Mouse (Mus musculus) bone marrow macrophage, adult 2 months (primary cell): ENCODE measurements at regions not wholly inside any gene's neighbourhood (a gene's known extent, or its start where the extent isn't known, plus 50 kb on each side); places are given as distances from the start of the nearest gene placed in this dataset.

Experiments
- CTCF ChIP-seq: IDR thresholded peaks from 2 replicates; pipeline ENCODE4 v1.5.1; 2012; ENCODE audit warnings: low read depth, mild to moderate bottlenecking, low read length, moderate library complexity
- POLR2A ChIP-seq: IDR thresholded peaks from 2 replicates; pipeline ENCODE4 v1.6.1; 2012; ENCODE audit warnings: mild to moderate bottlenecking, low read depth, low read length, borderline replicate concordance

- no peak for TF ChIP-seq CTCF
- no peak for TF ChIP-seq POLR2A
Measured at GRCm38 (mm10) chr10:126814968-126815367, 86.2 kb downstream of the Atp23 start.
